Mouse (Mus musculus): ENCODE data around the gene Npvf.
"Not testable (repeated sequence)": the region's sequence is repeated elsewhere in the genome, so short reads cannot be mapped to it uniquely, and the experiment has no call there.

Gene Npvf

DNA sequence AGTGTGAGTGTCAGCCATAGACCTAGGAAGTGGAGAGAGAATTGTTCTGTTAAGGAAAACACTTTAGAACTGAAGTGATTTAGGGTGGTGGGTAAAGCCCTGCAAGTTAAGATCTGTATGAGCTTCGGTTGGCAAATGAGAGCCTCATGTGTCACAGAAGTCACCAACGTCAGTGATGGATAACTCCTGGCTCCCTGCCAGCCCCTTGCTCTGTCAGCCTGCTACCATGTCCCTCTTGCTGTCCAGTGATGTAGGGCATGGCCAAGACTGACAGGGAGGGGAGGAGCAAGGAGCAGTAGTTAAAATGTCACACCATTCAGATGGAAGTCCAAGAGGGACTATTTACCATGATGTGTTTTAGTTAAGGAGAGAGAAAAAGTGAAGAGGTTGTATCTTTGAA is 14.6 kb downstream of the Npvf start:
- DNase-seq, result no peak

DNA sequence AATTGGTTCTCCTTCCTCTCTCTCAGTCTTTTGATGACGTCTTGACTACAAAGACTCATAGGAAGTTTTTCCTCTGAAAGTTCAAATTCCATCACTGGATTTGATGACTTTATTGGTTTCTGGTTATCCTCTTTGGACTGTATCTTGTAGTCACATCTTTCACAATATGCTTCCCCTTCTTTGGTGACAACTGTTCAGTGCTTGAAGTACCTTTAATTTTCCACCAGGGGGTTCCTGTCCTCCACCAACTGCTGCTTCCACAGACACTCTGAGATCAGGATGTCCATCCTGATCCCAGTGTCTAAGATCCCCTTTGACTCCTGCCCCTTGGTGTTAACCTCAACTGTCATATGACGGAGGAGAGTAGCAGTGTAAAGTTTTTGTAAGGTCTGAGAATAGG is 28.1 kb downstream of the Npvf start:
- not testable (repeated sequence) for DNase-seq

DNA sequence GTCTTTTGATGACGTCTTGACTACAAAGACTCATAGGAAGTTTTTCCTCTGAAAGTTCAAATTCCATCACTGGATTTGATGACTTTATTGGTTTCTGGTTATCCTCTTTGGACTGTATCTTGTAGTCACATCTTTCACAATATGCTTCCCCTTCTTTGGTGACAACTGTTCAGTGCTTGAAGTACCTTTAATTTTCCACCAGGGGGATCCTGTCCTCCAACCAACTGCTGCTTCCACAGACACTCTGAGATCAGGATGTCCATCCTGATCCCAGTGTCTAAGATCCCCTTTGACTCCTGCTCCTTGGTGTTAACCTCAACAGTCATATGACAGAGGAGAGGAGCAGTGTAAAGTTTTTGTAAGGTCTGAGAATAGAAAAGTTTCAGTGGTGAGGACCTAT is 36.0 kb downstream of the Npvf start:
- not testable (repeated sequence) for DNase-seq

DNA sequence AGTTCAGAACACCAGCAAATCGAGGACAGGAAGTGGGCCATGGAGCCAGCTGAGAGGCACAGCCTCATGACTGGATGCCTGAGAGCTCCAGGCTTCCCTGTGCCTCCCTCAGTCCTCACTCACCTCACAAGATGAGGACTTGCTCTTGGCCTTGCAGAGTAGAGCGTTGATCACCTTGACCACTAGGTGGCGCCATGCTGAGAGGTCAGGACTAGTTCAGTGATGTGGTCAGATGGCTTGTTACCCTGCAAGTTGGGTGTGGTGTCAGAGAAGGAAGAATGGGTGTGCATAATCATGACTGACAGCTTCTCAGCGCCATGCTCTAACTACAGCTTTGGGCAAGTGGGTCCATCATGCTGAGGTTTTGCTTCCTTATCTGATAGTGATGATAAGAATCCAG is 52.6 kb downstream of the Npvf start:
- DNase-seq, result no peak
